ENCODE assay signal across 19 mouse cellular contexts in the genomic region with DNA sequence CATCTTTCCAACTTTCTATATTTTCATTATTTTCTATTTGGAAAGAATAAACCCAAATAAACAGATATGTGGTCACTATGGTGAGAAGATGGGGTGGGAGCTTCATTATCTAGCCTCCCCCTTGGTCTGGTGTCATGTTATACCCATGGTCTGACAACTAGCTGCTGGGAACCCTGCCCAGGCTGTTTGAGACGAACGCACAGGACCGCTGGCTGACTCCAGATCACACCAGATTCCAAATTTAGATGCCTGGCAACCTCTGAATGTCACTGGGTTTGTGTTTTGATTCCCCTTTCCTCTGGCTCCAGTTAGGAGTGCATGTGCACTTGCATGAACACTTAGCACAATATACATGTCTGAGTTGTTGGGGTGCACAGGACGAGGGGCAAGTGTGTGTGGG. TPM values are rescaled to one million over a fixed set of nuclear protein-coding genes. Genes with fewer than 3 reads are reported as not detected.
DNase-seq lines count a peak whose midpoint lies in the region; ATAC-seq lines count a peak whose summit lies in the region.
"Had no signal": no experiment of that assay in that cellular context is flagged by ENCODE, and none has a peak within 500 bp of the region (broad histone marks: within the 10 kb centered on the region; RNA-seq: fewer than 3 reads in every experiment).

No protein-coding gene starts in this region.

- H3K27me3 ChIP-seq in hindbrain, embryonic 14.5 days (ENCODE audit: control insufficient read depth, insufficient read depth, low read length), result no peaks in the 10 kb centered on the region
- peaks cover 10% of the 10 kb centered on the region for H3K27me3 ChIP-seq in hindbrain, embryonic 12.5 days
- H3K27me3 ChIP-seq in heart, embryonic 16.5 days (ENCODE audit: control insufficient read depth, insufficient read depth, low read length), result no peaks in the 10 kb centered on the region
- 0 out of 2 replicates have a peak, but pooled peaks cover 2% of the 10 kb centered on the region for H3K27me3 ChIP-seq in intestine, embryonic 16.5 days (replicated peaks; ENCODE audit: control insufficient read depth, insufficient read depth, low read length)
- H3K27me3 ChIP-seq: intestine, embryonic 15.5 days had no signal

- no peak overlapping the region for H3K9ac ChIP-seq in hindbrain, embryonic 14.5 days
- H3K9ac ChIP-seq in hindbrain, embryonic 12.5 days, result no peak overlapping the region
- no peak overlapping the region for H3K9ac ChIP-seq in heart, embryonic 16.5 days (ENCODE audit: low read length)
- H3K9ac ChIP-seq in intestine, embryonic 16.5 days (ENCODE audit: low read depth, low read length), result no peak overlapping the region
- H3K9ac ChIP-seq: intestine, embryonic 15.5 days; liver, embryonic 12.5 days; midbrain, embryonic 12.5 days had no signal

- H3K4me3 ChIP-seq in hindbrain, embryonic 14.5 days (replicated peaks; ENCODE audit: low read length), result no peak overlapping the region
- H3K4me3 ChIP-seq in hindbrain, embryonic 12.5 days, result no peak overlapping the region
- H3K4me3 ChIP-seq in heart, embryonic 16.5 days (ENCODE audit: low read length), result no peak overlapping the region
- H3K4me3 ChIP-seq in intestine, embryonic 16.5 days (ENCODE audit: low read length), result no peak overlapping the region
- H3K4me3 ChIP-seq: intestine, embryonic 15.5 days; limb, embryonic 10.5 days; liver, embryonic 12.5 days; midbrain, embryonic 12.5 days; myocyte had no signal

- H3K36me3 ChIP-seq in hindbrain, embryonic 14.5 days (replicated peaks; ENCODE audit: control insufficient read depth, insufficient read depth), result no peaks in the 10 kb centered on the region
- H3K36me3 ChIP-seq in hindbrain, embryonic 12.5 days, result no peaks in the 10 kb centered on the region
- no peaks in the 10 kb centered on the region for H3K36me3 ChIP-seq in heart, embryonic 16.5 days (ENCODE audit: control insufficient read depth, insufficient read depth)
- H3K36me3 ChIP-seq in intestine, embryonic 16.5 days (ENCODE audit: control insufficient read depth, insufficient read depth, low read length), result no peaks in the 10 kb centered on the region
- H3K36me3 ChIP-seq: intestine, embryonic 15.5 days; limb, embryonic 10.5 days; liver, embryonic 12.5 days; midbrain, embryonic 12.5 days had no signal

- 59% methylated on average over 4 of the region's 4 CpGs for WGBS in hindbrain, embryonic 14.5 days
- 57% methylated on average over 4 of the region's 4 CpGs for WGBS in hindbrain, embryonic 12.5 days
- WGBS in heart, embryonic 16.5 days, result 45% methylated on average over 4 of the region's 4 CpGs
- 73% methylated on average over 4 of the region's 4 CpGs for WGBS in intestine, embryonic 16.5 days

- H3K4me1 ChIP-seq in hindbrain, embryonic 14.5 days (replicated peaks; ENCODE audit: control insufficient read depth, insufficient read depth, low read length), result no peaks in the 10 kb centered on the region
- no peaks in the 10 kb centered on the region for H3K4me1 ChIP-seq in hindbrain, embryonic 12.5 days
- no peaks in the 10 kb centered on the region for H3K4me1 ChIP-seq in heart, embryonic 16.5 days (ENCODE audit: control insufficient read depth, insufficient read depth, low read length)
- H3K4me1 ChIP-seq in intestine, embryonic 16.5 days (ENCODE audit: control insufficient read depth, insufficient read depth, low read length), result no peaks in the 10 kb centered on the region
- H3K4me1 ChIP-seq: intestine, embryonic 15.5 days; liver, embryonic 12.5 days; midbrain, embryonic 12.5 days had no signal

- no peak overlapping the region for H3K27ac ChIP-seq in hindbrain, embryonic 14.5 days
- H3K27ac ChIP-seq in hindbrain, embryonic 12.5 days, result no peak overlapping the region
- H3K27ac ChIP-seq in heart, embryonic 16.5 days (ENCODE audit: low read length), result peak overlapping the region; percentile 64
- H3K27ac ChIP-seq in intestine, embryonic 16.5 days (ENCODE audit: low read length), result no peak overlapping the region
- H3K27ac ChIP-seq: intestine, embryonic 15.5 days; limb, embryonic 10.5 days; liver, embryonic 12.5 days; midbrain, embryonic 12.5 days had no signal

- H3K9me3 ChIP-seq in hindbrain, embryonic 14.5 days (ENCODE audit: control insufficient read depth, low read length), result no peaks in the 10 kb centered on the region
- no peaks in the 10 kb centered on the region for H3K9me3 ChIP-seq in hindbrain, embryonic 12.5 days (replicated peaks)
- no peaks in the 10 kb centered on the region for H3K9me3 ChIP-seq in heart, embryonic 16.5 days (replicated peaks; ENCODE audit: control insufficient read depth, low read length)
- no peaks in the 10 kb centered on the region for H3K9me3 ChIP-seq in intestine, embryonic 16.5 days (ENCODE audit: control insufficient read depth, low read length)
- H3K9me3 ChIP-seq: intestine, embryonic 15.5 days; limb, embryonic 10.5 days; liver, embryonic 12.5 days; midbrain, embryonic 12.5 days had no signal

- ATAC-seq in hindbrain, embryonic 14.5 days (ENCODE audit: low FRiP score), result no peak
- no peak for ATAC-seq in hindbrain, embryonic 12.5 days (ENCODE audit: low FRiP score)
- ATAC-seq in heart, embryonic 16.5 days (replicated peaks; ENCODE audit: extremely low read depth, insufficient read depth, low FRiP score), result peak; percentile 45; the same call in 1 of the 2 replicates
- no peak for ATAC-seq in intestine, embryonic 16.5 days
- ATAC-seq: intestine, embryonic 15.5 days; liver, embryonic 12.5 days; lung, postnatal 0 days had no signal

- DNase-seq in hindbrain, embryonic 14.5 days (ENCODE audit: low spot score), result peak; percentile 42
- DNase-seq in brain, adult 2 months (ENCODE audit: low read depth, low spot score), result peak; percentile 31
- DNase-seq in gastrocnemius, postnatal 10 days, result peak; percentile 64
- no peak for DNase-seq in ovary, postnatal 36 days (ENCODE audit: low spot score)
- no peak for DNase-seq in urinary bladder, postnatal 25 days (ENCODE audit: low spot score)
- DNase-seq: adrenal gland, postnatal 10 days; cerebellum, adult 9-11 months; kidney, postnatal 14 days; right cerebral cortex, adult 18-20 months; thymus, postnatal 14 days had no signal

- H3K4me2 ChIP-seq in hindbrain, embryonic 14.5 days (replicated peaks), result no peak overlapping the region
- H3K4me2 ChIP-seq in hindbrain, embryonic 12.5 days (replicated peaks), result no peak overlapping the region
- H3K4me2 ChIP-seq in heart, embryonic 16.5 days (ENCODE audit: low read depth, low read length), result no peak overlapping the region
- no peak overlapping the region for H3K4me2 ChIP-seq in intestine, embryonic 16.5 days (ENCODE audit: low read depth, low read length)
- H3K4me2 ChIP-seq: intestine, embryonic 15.5 days; liver, embryonic 12.5 days; midbrain, embryonic 12.5 days had no signal

RNA-seq across cellular contexts. Expression of gene Tnrc6c, which starts 7.3 kb away (rescaled TPM):
- polyA plus RNA-seq in hindbrain, embryonic 14.5 days (2014; fragmentation: Nextera tagmentation; extraction: Ambion mirVana), result 23.4 and 25.1 TPM in 2 replicates
- polyA plus RNA-seq in hindbrain, embryonic 12.5 days (2016; fragmentation: Nextera tagmentation; extraction: Ambion mirVana), result 26.3 and 28.3 TPM in 2 replicates
- total RNA-seq in gastrocnemius, postnatal 10 days (2021), result 10 to 100 TPM; 20.5 to 25.8 TPM
- polyA plus RNA-seq in heart, embryonic 16.5 days (2015; fragmentation: Nextera tagmentation; extraction: Ambion mirVana), result 6.1 and 6.5 TPM in 2 replicates
- polyA plus RNA-seq in intestine, embryonic 16.5 days (2015; fragmentation: Nextera tagmentation; extraction: Ambion mirVana), result 6.6 and 6.8 TPM in 2 replicates

Comparison
In these comparisons a context has a peak if more than half of its experiments do, and no peak if none do; other contexts are left out.
1. DNase-seq: peak in hindbrain, embryonic 14.5 days (single experiment), brain, adult 2 months (single experiment) and gastrocnemius, postnatal 10 days (single experiment); none in ovary, postnatal 36 days (single experiment) and urinary bladder, postnatal 25 days (single experiment).